Mouse (Mus musculus) limb, embryonic 15.5 days (tissue): ENCODE data around the gene Pitpnm3. TPM values are rescaled to one million over a fixed set of nuclear protein-coding genes. Genes with fewer than 3 reads are reported as not detected.

Experiments used
- ATAC-seq: fragments of 200-750 bp; cut with Nextera tagmentation; 2 replicates; pipeline ENCODE4 v1.8.0; 2017; ENCODE audit warnings: low read depth, moderate TSS enrichment; ENCODE audit not compliant: insufficient number of reproducible peaks, low FRiP score, low TSS enrichment
- H3K27ac ChIP-seq: fragments of 300-500 bp; sonication (generic); 2 replicates; pipeline ENCODE4 v1.5.1; 2015; ENCODE audit warnings: moderate library complexity, mild to moderate bottlenecking, inconsistent platforms
- H3K27me3 ChIP-seq: fragments of 300-500 bp; sonication (generic); 2 replicates; pipeline ENCODE4 v1.6.1; 2015; ENCODE audit warnings: inconsistent platforms
- H3K36me3 ChIP-seq: fragments of 300-500 bp; sonication (generic); 2 replicates; pipeline ENCODE4 v1.6.1; 2015; ENCODE audit warnings: inconsistent platforms
- H3K4me1 ChIP-seq: fragments of 300-500 bp; sonication (generic); 2 replicates; pipeline ENCODE4 v1.6.1; 2015; ENCODE audit warnings: inconsistent platforms
- H3K4me2 ChIP-seq: fragments of 300-500 bp; sonication (generic); 2 replicates; pipeline ENCODE4 v1.6.1; 2015; ENCODE audit warnings: mild to moderate bottlenecking, inconsistent platforms
- H3K4me3 ChIP-seq: fragments of 300-500 bp; sonication (generic); 2 replicates; pipeline ENCODE4 v1.5.1; 2015; ENCODE audit warnings: mild to moderate bottlenecking, inconsistent platforms
- H3K9ac ChIP-seq: fragments of 300-500 bp; sonication (generic); 2 replicates; pipeline ENCODE4 v1.6.1; 2015; ENCODE audit warnings: inconsistent platforms
- H3K9me3 ChIP-seq: fragments of 300-500 bp; sonication (generic); 2 replicates; pipeline ENCODE4 v1.6.1; 2016; ENCODE audit warnings: inconsistent platforms
- WGBS: fragments of 180-500 bp; shearing (Covaris S2); methylation state at CpG from one replicate; pipeline ENCODE4 v1.1.7; 2015; 5-methylcytosine and 5-hydroxymethylcytosine counted together
- polyA plus RNA-seq: library from polyadenylated mRNA; unstranded; fragments of >200 nt; fragmentation: Nextera tagmentation; extraction: Ambion mirVana; gene quantifications from 2 replicates; pipeline ENCODE4 v1.2.1, GENCODE M21; 2015

The Pitpnm3 gene
- polyA plus RNA-seq, 1 experiment from 2014 or later: 0.70 TPM

- H3K27ac ChIP-seq: no peak overlapping the region
- no peak overlapping the region for H3K4me2 ChIP-seq
- no peak overlapping the region for H3K4me3 ChIP-seq
- H3K9ac ChIP-seq: no peak overlapping the region
- no peaks in the 10 kb centered on the region for H3K36me3 ChIP-seq
- H3K27me3 ChIP-seq: no peaks in the 10 kb centered on the region
- no peaks in the 10 kb centered on the region for H3K4me1 ChIP-seq
- 90% methylated on average over 6 of the region's 6 CpGs for WGBS
- ATAC-seq: no peak
- no peaks in the 10 kb centered on the region for H3K9me3 ChIP-seq
These were observed 15.2 kb downstream of the Pitpnm3 start for GRCm38 (mm10) chr11:72120354-72120753.

GRCm38 (mm10) chr11:72118630-72119029, 16.9 kb downstream of the Pitpnm3 start:
- H3K9ac ChIP-seq: no peak overlapping the region
- no peak overlapping the region for H3K4me2 ChIP-seq
- no peaks in the 10 kb centered on the region for H3K36me3 ChIP-seq
- no peaks in the 10 kb centered on the region for H3K4me1 ChIP-seq
- WGBS: 81% methylated on average over 3 of the region's 3 CpGs
- no peak overlapping the region for H3K27ac ChIP-seq
- no peaks in the 10 kb centered on the region for H3K27me3 ChIP-seq
- ATAC-seq: no peak
- no peak overlapping the region for H3K4me3 ChIP-seq
- no peaks in the 10 kb centered on the region for H3K9me3 ChIP-seq

- H3K27ac ChIP-seq: no peak overlapping the region
- no peak for ATAC-seq
- no peaks in the 10 kb centered on the region for H3K4me1 ChIP-seq
- H3K9ac ChIP-seq: no peak overlapping the region
- no peak overlapping the region for H3K4me3 ChIP-seq
- no peaks in the 10 kb centered on the region for H3K36me3 ChIP-seq
- 64% methylated on average over 4 of the region's 4 CpGs for WGBS
- H3K27me3 ChIP-seq: no peaks in the 10 kb centered on the region
- H3K9me3 ChIP-seq: no peaks in the 10 kb centered on the region
- H3K4me2 ChIP-seq: no peak overlapping the region
These were observed 22.3 kb downstream of the Pitpnm3 start for GRCm38 (mm10) chr11:72113296-72113695.

GRCm38 (mm10) chr11:72110726-72111125, 24.9 kb downstream of the Pitpnm3 start:
- no peak for ATAC-seq
- no peaks in the 10 kb centered on the region for H3K27me3 ChIP-seq
- 48% methylated on average over 3 of the region's 3 CpGs for WGBS
- no peak overlapping the region for H3K4me3 ChIP-seq
- no peak overlapping the region for H3K27ac ChIP-seq
- no peaks in the 10 kb centered on the region for H3K4me1 ChIP-seq
- H3K9me3 ChIP-seq: no peaks in the 10 kb centered on the region
- no peaks in the 10 kb centered on the region for H3K36me3 ChIP-seq
- H3K9ac ChIP-seq: no peak overlapping the region
- H3K4me2 ChIP-seq: no peak overlapping the region

GRCm38 (mm10) chr11:72104223-72104622, 31.4 kb downstream of the Pitpnm3 start:
- H3K27me3 ChIP-seq: no peaks in the 10 kb centered on the region
- no peak overlapping the region for H3K27ac ChIP-seq
- H3K9ac ChIP-seq: no peak overlapping the region
- H3K9me3 ChIP-seq: no peaks in the 10 kb centered on the region
- no peaks in the 10 kb centered on the region for H3K36me3 ChIP-seq
- ATAC-seq: no peak
- 66% methylated on average over 8 of the region's 8 CpGs for WGBS
- H3K4me2 ChIP-seq: no peak overlapping the region
- H3K4me3 ChIP-seq: no peak overlapping the region
- peaks cover 3% of the 10 kb centered on the region; the same call in 1 of the 2 replicates for H3K4me1 ChIP-seq

- ATAC-seq: no peak
- 70% methylated on average over 7 of the region's 7 CpGs for WGBS
- peaks cover 3% of the 10 kb centered on the region; the same call in 1 of the 2 replicates for H3K4me1 ChIP-seq
These were observed 32.0 kb downstream of the Pitpnm3 start for GRCm38 (mm10) chr11:72103530-72103929.

GRCm38 (mm10) chr11:72100996-72101395, 34.6 kb downstream of the Pitpnm3 start:
- no peak overlapping the region for H3K4me2 ChIP-seq
- H3K36me3 ChIP-seq: no peaks in the 10 kb centered on the region
- no peaks in the 10 kb centered on the region for H3K27me3 ChIP-seq
- H3K9ac ChIP-seq: no peak overlapping the region
- no peak overlapping the region for H3K4me3 ChIP-seq
- H3K9me3 ChIP-seq: no peaks in the 10 kb centered on the region
- H3K27ac ChIP-seq: no peak overlapping the region
- no peak for ATAC-seq
- H3K4me1 ChIP-seq: peaks cover 3% of the 10 kb centered on the region; the same call in 1 of the 2 replicates
- WGBS: 62% methylated on average over 4 of the region's 4 CpGs

More at GRCm38 (mm10) chr11:72103530-72103929, 32.0 kb downstream of the Pitpnm3 start:
- no peak overlapping the region for H3K4me2 ChIP-seq
- H3K36me3 ChIP-seq: no peaks in the 10 kb centered on the region
- H3K4me3 ChIP-seq: no peak overlapping the region
- H3K27me3 ChIP-seq: no peaks in the 10 kb centered on the region
- no peaks in the 10 kb centered on the region for H3K9me3 ChIP-seq
- no peak overlapping the region for H3K9ac ChIP-seq
- no peak overlapping the region for H3K27ac ChIP-seq

- no peak overlapping the region for H3K4me2 ChIP-seq
- H3K9ac ChIP-seq: no peak overlapping the region
- H3K4me3 ChIP-seq: no peak overlapping the region
- no peak overlapping the region for H3K27ac ChIP-seq
- H3K36me3 ChIP-seq: no peaks in the 10 kb centered on the region
- H3K4me1 ChIP-seq: peaks cover 3% of the 10 kb centered on the region; the same call in 1 of the 2 replicates
- 81% methylated on average over 4 of the region's 4 CpGs for WGBS
- no peaks in the 10 kb centered on the region for H3K9me3 ChIP-seq
- no peaks in the 10 kb centered on the region for H3K27me3 ChIP-seq
- ATAC-seq: no peak
These were observed 36.4 kb downstream of the Pitpnm3 start for GRCm38 (mm10) chr11:72099181-72099580.

- H3K27ac ChIP-seq: no peak overlapping the region
- H3K27me3 ChIP-seq: no peaks in the 10 kb centered on the region; the same call in 1 of the 2 replicates
- no peak overlapping the region for H3K4me2 ChIP-seq
- H3K4me1 ChIP-seq: peaks cover 3% of the 10 kb centered on the region; the same call in 1 of the 2 replicates
- no peak for ATAC-seq
- WGBS: 66% methylated on average over 3 of the region's 3 CpGs
- no peak overlapping the region for H3K4me3 ChIP-seq
- no peaks in the 10 kb centered on the region for H3K36me3 ChIP-seq
- H3K9ac ChIP-seq: no peak overlapping the region
- no peaks in the 10 kb centered on the region for H3K9me3 ChIP-seq
These were observed 37.6 kb downstream of the Pitpnm3 start for GRCm38 (mm10) chr11:72098027-72098426.

GRCm38 (mm10) chr11:72095994-72096393, 39.6 kb downstream of the Pitpnm3 start:
- H3K27ac ChIP-seq: no peak overlapping the region
- peaks cover 3% of the 10 kb centered on the region; the same call in 1 of the 2 replicates for H3K4me1 ChIP-seq
- no peak for ATAC-seq
- H3K27me3 ChIP-seq: no peaks in the 10 kb centered on the region; the same call in 1 of the 2 replicates
- H3K4me3 ChIP-seq: no peak overlapping the region
- no peak overlapping the region for H3K4me2 ChIP-seq
- 51% methylated on average over 3 of the region's 3 CpGs for WGBS
- no peak overlapping the region for H3K9ac ChIP-seq
- no peaks in the 10 kb centered on the region for H3K9me3 ChIP-seq
- H3K36me3 ChIP-seq: no peaks in the 10 kb centered on the region

- H3K27me3 ChIP-seq: no peaks in the 10 kb centered on the region; the same call in 1 of the 2 replicates
- WGBS: 84% methylated on average over 7 of the region's 7 CpGs
- no peaks in the 10 kb centered on the region for H3K4me1 ChIP-seq
- ATAC-seq: no peak
- no peak overlapping the region for H3K9ac ChIP-seq
- H3K4me3 ChIP-seq: no peak overlapping the region
- no peak overlapping the region for H3K4me2 ChIP-seq
- H3K9me3 ChIP-seq: no peaks in the 10 kb centered on the region
- no peaks in the 10 kb centered on the region for H3K36me3 ChIP-seq
- H3K27ac ChIP-seq: no peak overlapping the region
These were observed 41.1 kb downstream of the Pitpnm3 start for GRCm38 (mm10) chr11:72094442-72094841.

GRCm38 (mm10) chr11:72092390-72092789, 43.2 kb downstream of the Pitpnm3 start:
- H3K4me2 ChIP-seq: no peak overlapping the region
- WGBS: 65% methylated on average over 8 of the region's 8 CpGs
- ATAC-seq: no peak

More at GRCm38 (mm10) chr11:72092390-72092789, 43.2 kb downstream of the Pitpnm3 start:
- H3K36me3 ChIP-seq: no peaks in the 10 kb centered on the region
- H3K4me3 ChIP-seq: no peak overlapping the region
- H3K9me3 ChIP-seq: no peaks in the 10 kb centered on the region
- H3K4me1 ChIP-seq: 0 out of 2 replicates have a peak, but pooled peaks cover 4% of the 10 kb centered on the region
- H3K9ac ChIP-seq: no peak overlapping the region
- H3K27me3 ChIP-seq: no peaks in the 10 kb centered on the region; the same call in 1 of the 2 replicates
- no peak overlapping the region for H3K27ac ChIP-seq
